Mouse (Mus musculus) hindlimb bud, embryonic 11.5 days (tissue): ENCODE measurements around the gene Gpr107.
A peak's percentile ranks its signal among the peaks of the same experiment; 100 is the strongest.

ENCODE experiments used
- DNase-seq: peaks from one replicate; pipeline ENCODE4 v3.0.0-alpha.2; 2012; ENCODE audit warnings: low read depth, low spot score; ENCODE audit errors: extremely low spot score

Gene Gpr107

GRCm38 (mm10) chr2:31194356-31195021 lies 42.4 kb downstream of the Gpr107 start:
- DNase-seq = peak; percentile 57

GRCm38 (mm10) chr2:31198621-31199020 lies 46.5 kb downstream of the Gpr107 start:
- DNase-seq = no peak

DNA sequence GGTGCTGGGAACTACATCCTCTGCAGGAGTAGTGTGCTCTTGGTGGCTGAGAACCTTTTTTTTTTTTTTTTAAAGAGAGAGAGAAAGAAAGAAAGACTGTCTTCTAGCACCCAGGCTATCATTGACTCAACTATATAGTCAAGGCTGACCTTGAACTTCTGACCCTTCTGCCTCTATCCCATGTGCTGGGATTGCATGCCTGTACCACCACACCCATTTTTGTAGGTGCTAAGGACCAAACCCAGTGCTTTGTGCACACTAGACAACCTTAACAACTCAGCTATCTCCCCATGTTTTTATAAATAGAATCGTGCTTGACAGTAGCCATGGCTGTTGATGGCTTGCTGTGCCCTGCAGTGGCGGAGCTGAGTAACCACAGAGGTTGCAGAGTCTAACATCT lies 47.9 kb downstream of the Gpr107 start:
- no peak for DNase-seq

DNA sequence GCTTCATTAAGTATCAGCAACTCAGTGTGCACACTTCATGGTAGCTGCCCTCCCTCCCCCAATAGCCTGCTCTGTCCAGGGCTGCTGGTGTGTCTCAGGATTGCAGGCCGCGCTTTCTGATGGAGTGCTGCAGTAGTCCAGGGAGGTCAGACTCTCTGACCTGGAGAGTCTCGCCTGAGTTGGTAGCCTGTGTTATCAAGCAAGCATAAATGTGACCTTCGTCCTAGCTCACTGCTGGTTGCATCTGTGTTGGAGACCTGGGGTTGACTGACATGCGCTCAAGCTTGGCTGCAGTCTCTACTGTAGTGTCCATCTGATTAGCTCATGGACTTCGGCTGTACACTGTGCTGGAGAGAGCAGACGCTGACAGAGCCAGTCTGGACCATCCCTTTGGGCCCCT lies 49.7 kb downstream of the Gpr107 start:
- no peak for DNase-seq

- no peak for DNase-seq
These were observed 50.2 kb downstream of the Gpr107 start for GRCm38 (mm10) chr2:31202357-31202756.

- no peak for DNase-seq
These were observed 50.8 kb downstream of the Gpr107 start for GRCm38 (mm10) chr2:31202956-31203355.

- DNase-seq = no peak
These were observed 52.6 kb downstream of the Gpr107 start for GRCm38 (mm10) chr2:31204677-31205076.

DNA sequence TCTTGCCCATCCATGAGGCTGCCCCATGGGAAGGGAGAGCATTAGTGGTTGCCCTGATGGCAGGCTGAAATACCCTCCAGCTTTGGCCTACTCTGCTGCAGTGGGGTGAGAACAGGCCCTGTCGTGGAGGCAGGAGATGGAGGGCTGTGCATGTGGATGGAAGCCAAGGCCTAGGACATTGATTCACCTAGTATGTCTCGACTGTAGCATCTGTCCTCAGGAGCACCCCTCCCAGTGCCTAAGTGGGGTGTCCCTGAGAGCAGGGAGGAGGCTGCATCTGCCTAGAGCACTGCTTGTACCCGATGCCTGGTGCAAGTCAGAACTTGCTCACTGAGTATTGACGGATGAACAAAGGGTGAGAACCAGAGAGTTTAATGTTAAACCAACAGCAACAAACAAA lies 54.1 kb downstream of the Gpr107 start:
- DNase-seq = no peak

GRCm38 (mm10) chr2:31206882-31207281 lies 54.8 kb downstream of the Gpr107 start:
- no peak for DNase-seq

DNA sequence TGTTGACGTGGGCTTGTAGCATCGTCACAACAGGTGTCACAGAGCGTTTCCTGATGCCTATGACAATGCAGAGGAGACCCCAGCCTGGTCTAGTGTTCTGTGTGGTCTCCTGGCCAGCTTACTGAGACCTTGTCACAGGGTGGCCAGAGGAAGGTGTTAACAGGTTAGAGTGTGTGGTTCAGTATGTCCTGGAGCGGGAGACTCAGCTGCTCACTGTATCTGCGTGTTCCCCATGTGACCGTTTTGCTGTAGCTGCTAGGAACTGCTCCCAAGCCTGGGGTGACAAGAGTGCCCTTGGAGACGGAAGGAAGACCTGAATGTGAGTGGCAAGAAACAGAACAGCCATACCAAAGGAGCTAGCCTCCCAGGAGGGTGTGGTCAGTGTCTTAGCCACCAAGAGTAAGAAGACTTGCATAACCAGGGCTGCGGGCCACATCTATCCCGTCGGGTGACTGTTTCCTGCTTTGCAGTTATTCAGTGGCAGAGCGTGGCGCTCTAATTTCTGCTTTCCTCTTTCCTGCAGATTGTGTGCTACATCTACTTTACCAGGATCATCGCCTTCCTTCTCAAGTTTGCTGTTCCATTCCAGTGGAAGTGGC lies 56.5 kb downstream of the Gpr107 start:
- no peak for DNase-seq

DNA sequence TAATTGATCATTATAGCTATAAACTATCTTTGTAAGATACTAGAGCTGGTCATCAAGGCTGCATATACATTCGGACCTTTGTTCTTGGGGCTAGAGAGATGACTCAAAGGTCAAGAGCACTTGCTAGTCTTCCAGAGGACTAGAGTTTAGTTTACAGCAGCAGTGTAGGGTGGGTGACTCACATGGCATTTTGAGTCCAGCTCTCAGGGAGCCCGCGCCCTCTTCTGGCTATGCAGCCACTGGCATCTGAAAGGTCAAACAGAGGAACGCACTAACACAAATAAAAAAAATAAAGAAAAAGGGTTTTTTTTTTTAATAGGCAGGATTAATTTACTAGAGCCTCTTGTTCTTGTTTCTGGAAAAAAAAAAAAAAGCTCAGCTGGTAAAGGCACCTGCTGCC lies 57.4 kb downstream of the Gpr107 start:
- DNase-seq = no peak

DNA sequence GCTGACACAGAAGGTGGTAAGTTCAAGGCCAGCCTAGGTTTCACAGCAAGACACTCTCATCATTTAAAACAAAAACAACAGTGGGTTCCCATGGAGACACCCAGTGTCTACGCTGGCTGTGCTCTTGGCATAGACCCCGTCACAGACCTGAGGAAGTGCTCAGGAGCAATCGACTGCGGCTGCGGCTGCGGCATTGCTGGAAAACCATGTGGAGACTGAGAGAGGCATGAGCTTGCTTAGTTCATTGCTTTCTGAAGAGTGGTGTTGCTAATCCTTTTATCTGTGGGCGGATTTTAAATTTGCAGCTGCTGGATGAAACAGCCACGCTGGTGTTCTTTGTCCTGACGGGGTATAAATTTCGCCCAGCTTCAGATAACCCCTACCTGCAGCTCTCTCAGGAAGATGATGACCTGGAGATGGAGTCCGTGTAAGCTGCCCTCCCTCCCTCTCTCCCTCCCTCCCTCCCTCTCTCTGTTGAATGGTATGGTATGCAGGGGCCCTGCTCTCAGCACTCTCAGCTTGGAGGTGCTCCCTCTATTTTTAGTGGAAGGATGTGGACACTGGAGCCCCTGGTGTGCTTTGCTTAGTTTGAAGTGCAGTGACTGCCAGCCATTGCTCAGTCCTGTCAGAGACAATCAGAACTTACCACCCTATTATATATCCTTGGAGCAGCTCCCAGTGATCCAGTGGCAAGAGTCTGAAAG lies 58.2 kb downstream of the Gpr107 start:
- DNase-seq = no peak

DNA sequence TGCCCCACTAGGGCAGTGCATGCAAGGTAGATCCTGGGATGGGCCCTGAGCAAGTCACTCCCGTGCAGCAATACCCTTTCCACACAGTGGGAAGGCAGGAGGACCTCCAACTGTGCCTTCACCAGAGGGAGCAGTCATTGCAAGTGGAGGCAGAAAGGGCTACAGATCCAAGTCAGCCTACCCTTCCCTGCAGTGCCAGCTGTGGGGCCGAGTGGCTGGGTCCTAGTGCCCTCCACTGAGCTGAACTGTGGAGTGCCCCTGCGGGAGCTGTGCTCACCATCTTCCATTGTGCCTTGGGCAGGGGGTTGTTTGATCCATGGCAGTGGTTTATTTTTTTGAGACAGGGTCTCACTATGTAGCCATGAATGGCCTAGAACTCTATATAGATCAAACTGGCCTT lies 59.1 kb downstream of the Gpr107 start:
- DNase-seq = no peak

DNA sequence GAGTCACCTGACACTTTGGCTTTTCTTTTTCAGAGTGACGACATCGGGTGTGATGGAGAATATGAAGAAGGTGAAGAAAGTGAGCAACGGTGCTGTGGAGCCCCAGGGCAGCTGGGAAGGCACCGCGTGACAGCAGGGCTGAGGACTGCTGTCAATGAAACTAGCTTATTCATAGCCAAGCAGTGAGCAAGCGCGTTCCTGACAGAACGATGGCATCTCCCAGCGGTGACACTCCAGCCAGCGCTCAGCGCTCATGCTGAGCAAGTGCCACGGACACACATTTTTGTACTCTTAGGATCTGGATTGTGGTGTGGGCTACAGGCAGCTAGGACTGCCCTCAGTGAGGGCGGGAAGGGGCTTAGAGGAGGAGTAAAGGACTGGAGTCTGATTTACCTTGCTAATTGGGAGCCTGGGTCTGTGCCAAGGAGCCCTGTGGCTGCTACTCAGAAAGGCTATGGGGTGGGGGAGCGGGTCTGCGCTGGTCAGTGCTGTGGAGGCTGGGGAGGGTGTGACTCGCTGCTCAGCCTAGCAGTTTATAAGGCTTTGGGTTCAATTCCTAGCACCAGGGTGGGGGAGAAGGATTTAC lies 62.2 kb downstream of the Gpr107 start:
- DNase-seq = no peak

GRCm38 (mm10) chr2:31218611-31219010 lies 66.5 kb downstream of the Gpr107 start:
- no peak for DNase-seq

- no peak for DNase-seq
These were observed 67.4 kb downstream of the Gpr107 start for GRCm38 (mm10) chr2:31219470-31219869.

GRCm38 (mm10) chr2:31220844-31221243 lies 68.7 kb downstream of the Gpr107 start:
- no peak for DNase-seq

DNA sequence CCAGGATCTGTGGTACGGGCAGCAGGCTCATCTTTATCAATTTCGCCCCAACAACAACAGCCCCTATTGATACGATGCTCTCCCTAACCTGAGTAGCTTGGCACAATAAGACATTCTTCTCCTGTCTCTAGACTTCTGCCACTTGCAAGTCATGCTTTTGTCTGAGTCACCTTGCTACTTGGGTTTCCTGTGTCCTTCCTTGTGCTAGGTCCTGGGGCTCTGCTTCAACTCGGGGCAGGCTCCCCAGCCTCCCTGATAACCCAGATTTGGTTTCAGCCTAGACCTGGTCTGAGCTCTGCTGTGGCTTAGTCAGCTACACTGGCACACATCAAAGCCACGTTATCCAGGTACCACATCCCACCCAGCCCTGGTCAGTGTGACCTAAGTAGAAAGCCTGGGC lies 69.5 kb downstream of the Gpr107 start:
- no peak for DNase-seq

DNA sequence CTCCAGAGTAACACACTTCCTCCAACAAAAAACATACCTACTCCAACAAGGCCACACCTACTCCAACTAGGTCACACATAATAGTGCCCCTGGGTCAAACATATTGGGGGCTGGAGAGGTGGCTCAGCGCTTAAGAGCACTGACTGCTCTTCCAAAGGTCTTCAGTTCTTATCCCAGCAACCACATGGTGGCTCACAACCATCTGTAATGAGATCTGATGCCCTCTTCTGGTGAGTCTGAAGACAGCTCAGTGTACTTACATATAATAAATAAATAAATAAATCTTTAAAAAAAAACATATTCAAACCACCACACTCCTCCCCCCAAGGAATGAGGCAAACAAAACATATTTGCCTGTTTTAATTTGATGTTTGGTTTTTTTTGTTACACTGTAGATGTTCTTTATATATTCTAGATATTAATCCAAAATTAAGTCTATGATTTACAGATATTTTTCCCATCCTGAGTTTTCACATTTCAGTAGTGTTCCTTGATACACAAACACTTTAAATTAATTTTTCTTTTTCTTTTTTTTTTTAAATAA lies 76.7 kb downstream of the Gpr107 start:
- DNase-seq = no peak

DNA sequence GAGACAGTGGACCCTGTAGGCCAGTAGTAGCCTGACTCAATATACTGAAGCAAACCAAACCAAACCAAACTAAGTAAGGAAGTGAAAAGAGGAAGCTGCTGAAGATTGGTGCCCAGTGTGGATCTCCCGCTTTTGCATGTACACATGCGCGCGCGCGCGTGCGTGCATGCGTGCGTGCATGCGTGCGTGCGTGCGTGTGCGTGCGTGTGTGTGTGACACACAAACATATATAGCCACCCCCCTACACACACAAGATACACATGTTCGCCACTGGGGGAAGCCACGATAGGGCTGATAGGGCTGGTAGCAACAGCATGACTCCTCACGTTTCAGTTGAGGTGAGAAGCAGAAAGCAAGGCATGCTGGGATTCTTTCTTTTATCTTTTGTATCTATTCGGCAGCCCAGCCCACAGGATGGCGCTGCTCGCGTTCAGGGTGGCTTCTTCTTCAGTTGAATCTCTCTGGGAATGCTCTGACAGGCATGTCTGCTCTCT lies 87.1 kb downstream of the Gpr107 start:
- DNase-seq = no peak

DNA sequence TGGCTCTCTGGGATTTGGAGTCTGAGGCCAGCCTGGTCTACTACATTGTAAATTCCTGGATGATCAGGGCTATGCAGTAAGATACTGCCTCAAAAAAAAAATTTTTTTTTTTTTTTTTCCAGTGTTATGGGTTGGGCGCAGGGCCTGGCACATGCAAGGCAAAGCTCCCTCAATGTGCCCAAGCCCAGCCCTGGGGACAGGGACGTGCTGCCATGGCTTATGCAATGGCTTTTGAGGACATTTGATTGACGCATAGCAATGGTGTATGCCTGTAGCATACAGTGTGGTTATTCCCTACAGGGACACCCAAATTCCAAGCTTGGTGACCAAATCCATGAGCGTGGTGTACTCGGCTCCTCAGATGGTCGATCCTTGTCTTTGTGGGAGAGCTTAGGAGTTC lies 87.7 kb downstream of the Gpr107 start:
- no peak for DNase-seq

DNA sequence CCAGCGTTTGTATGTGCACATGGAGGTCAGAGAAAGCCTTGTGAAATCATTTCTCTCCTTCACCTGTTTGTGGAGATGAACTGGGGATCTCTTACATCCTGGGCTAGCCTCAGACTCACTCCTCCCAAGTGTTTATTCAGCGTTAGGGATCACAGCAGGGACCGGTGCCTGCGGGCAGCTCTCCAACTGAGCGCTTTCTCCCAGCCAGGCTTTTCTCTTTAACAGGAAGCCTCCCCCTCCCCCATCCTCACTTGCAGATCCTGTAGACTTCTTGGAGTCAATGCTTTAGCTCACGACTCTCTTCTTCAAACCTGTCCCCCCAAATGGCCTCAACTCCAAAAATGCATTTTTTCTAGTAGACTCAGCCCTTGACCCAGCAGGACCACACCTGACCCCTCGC lies 89.5 kb downstream of the Gpr107 start:
- DNase-seq = no peak
